Mouse (Mus musculus): ENCODE measurements around the gene Ptpn1.

DNA sequence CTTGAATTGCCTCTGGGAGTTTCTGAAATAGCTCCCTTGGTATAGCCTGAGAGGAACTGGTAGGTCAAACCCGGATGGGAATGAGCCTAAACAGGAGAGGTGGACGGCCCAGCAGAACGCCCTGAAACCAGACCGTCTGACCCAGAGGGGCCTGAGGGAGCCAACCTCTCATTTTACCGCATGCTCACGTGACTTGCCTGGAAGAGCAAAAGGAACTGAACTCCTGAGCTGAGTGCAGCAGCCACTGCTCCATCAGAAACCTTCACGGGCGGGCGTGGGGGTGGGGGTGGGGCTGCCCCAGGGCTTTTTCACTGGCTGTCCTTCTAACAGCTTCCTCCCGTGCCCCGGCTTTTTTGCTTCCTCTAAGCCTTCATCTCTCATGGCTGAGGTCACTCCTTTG is 79.0 kb downstream of the Ptpn1 start:
- TF ChIP-seq POLR2A (IDR thresholded peaks at IDR 0.05; ENCODE audit: borderline replicate concordance, low read depth, low read length) (no peak), CTCF (IDR thresholded peaks at IDR 0.05; ENCODE audit: low read depth, low read length) (no peak)
